11 mouse cellular contexts compared by ENCODE assay signal in genomic region chr15:7088691-7089090, GRCm38 (mm10). TPM values are rescaled to one million over a fixed set of nuclear protein-coding genes. Genes with fewer than 3 reads are reported as not detected.
A peak's percentile ranks its signal among the peaks of the same experiment; 100 is the strongest.
DNase-seq lines count a peak whose midpoint lies in the region; ATAC-seq and TF ChIP-seq lines count a peak whose summit lies in the region.
"Had no signal": no experiment of that assay in that cellular context is flagged by ENCODE, and none has a peak within 500 bp of the region (broad histone marks: within the 10 kb centered on the region; RNA-seq: fewer than 3 reads in every experiment).

No protein-coding gene starts in this region.

- TF ChIP-seq CTCF in liver, adult 2 months (IDR thresholded peaks at IDR 0.05; ENCODE audit: low read depth, low read length) = no peak
- no peak for TF ChIP-seq CTCF in cerebellum, adult 2 months (IDR thresholded peaks at IDR 0.05; ENCODE audit: borderline replicate concordance, insufficient read depth, low read depth, low read length)

- H3K27ac ChIP-seq in liver, adult 2 months (replicated peaks; ENCODE audit: insufficient read depth, low read depth, low read length) = peak overlapping the region; percentile 40
- no peak overlapping the region for H3K27ac ChIP-seq in heart, embryonic 15.5 days
- no peak overlapping the region for H3K27ac ChIP-seq in lung, embryonic 15.5 days
- no peak overlapping the region for H3K27ac ChIP-seq in cerebellum, adult 2 months (ENCODE audit: insufficient read depth, low read length)
- H3K27ac ChIP-seq: midbrain, embryonic 10.5 days had no signal

- no peaks in the 10 kb centered on the region for H3K36me3 ChIP-seq in liver, adult 2 months (ENCODE audit: control insufficient read depth, insufficient read depth, low read length)
- H3K36me3 ChIP-seq in heart, embryonic 15.5 days = no peaks in the 10 kb centered on the region
- no peaks in the 10 kb centered on the region for H3K36me3 ChIP-seq in lung, embryonic 15.5 days
- H3K36me3 ChIP-seq: midbrain, embryonic 10.5 days had no signal

- H3K4me2 ChIP-seq in heart, embryonic 15.5 days = no peak overlapping the region
- H3K4me2 ChIP-seq in lung, embryonic 15.5 days = no peak overlapping the region

- peak; percentile 34 for DNase-seq in liver, adult 2 months (ENCODE audit: extremely low read depth, low read depth, low spot score)
- no peak for DNase-seq in liver
- peak; percentile 78 for DNase-seq in retina, postnatal 1 day
- no peak for DNase-seq in cerebellum, adult 2 months
- no peak for DNase-seq in layer of hippocampus, postnatal 36 days
- DNase-seq in urinary bladder, postnatal 25 days (ENCODE audit: low spot score) = no peak
- DNase-seq: cerebellum, adult 11 months; kidney, postnatal 14 days had no signal

- WGBS in liver, adult 2 months = 66% methylated on average over 2 of the region's 2 CpGs
- 56% methylated on average over 2 of the region's 2 CpGs for WGBS in heart, embryonic 15.5 days
- WGBS in lung, embryonic 15.5 days = 60% methylated on average over 2 of the region's 2 CpGs
- WGBS in cerebellum, adult 2 months = 70% methylated on average over 2 of the region's 2 CpGs

- H3K79me2 ChIP-seq in liver, adult 2 months (ENCODE audit: control insufficient read depth, insufficient read depth, low read length) = no peaks in the 10 kb centered on the region

- no peaks in the 10 kb centered on the region for H3K27me3 ChIP-seq in liver, adult 2 months (ENCODE audit: control insufficient read depth, insufficient read depth, low read length)
- no peaks in the 10 kb centered on the region; the same call in 1 of the 2 replicates for H3K27me3 ChIP-seq in heart, embryonic 15.5 days
- no peaks in the 10 kb centered on the region; the same call in 1 of the 2 replicates for H3K27me3 ChIP-seq in lung, embryonic 15.5 days
- no peaks in the 10 kb centered on the region for H3K27me3 ChIP-seq in cerebellum, adult 2 months (ENCODE audit: control insufficient read depth, insufficient read depth, low read length)

- no peaks in the 10 kb centered on the region for H3K9me3 ChIP-seq in heart, embryonic 15.5 days (replicated peaks)
- no peaks in the 10 kb centered on the region for H3K9me3 ChIP-seq in lung, embryonic 15.5 days
- H3K9me3 ChIP-seq: midbrain, embryonic 10.5 days had no signal

- peak; percentile 64; the same call in 1 of the 2 replicates for ATAC-seq in heart, embryonic 15.5 days (replicated peaks; ENCODE audit: insufficient number of reproducible peaks, insufficient read depth, low FRiP score, low read depth)
- ATAC-seq in lung, embryonic 15.5 days (ENCODE audit: borderline replicate concordance, extremely low read depth, low FRiP score, low TSS enrichment) = peak; percentile 69; the same call in 1 of the 2 replicates

- no peak overlapping the region for H3K9ac ChIP-seq in liver, adult 2 months (ENCODE audit: low read depth, low read length)
- H3K9ac ChIP-seq in heart, embryonic 15.5 days = no peak overlapping the region
- H3K9ac ChIP-seq in lung, embryonic 15.5 days = no peak overlapping the region

- no peaks in the 10 kb centered on the region; the same call in 1 of the 2 replicates for H3K4me1 ChIP-seq in liver, adult 2 months (ENCODE audit: control insufficient read depth, insufficient read depth, low read length)
- peaks cover 25% of the 10 kb centered on the region for H3K4me1 ChIP-seq in heart, embryonic 15.5 days (replicated peaks)
- H3K4me1 ChIP-seq in lung, embryonic 15.5 days = 0 out of 2 replicates have a peak, but pooled peaks cover 2% of the 10 kb centered on the region
- no peaks in the 10 kb centered on the region for H3K4me1 ChIP-seq in cerebellum, adult 2 months (ENCODE audit: control insufficient read depth, insufficient read depth, low read length)

- TF ChIP-seq POLR2A in liver, adult 2 months (IDR thresholded peaks at IDR 0.05; ENCODE audit: extremely low read depth, insufficient read depth, low read length) = no peak
- no peak for TF ChIP-seq POLR2A in cerebellum, adult 2 months (IDR thresholded peaks at IDR 0.05; ENCODE audit: borderline replicate concordance, insufficient read depth, low read length)

- no peak overlapping the region for H3K4me3 ChIP-seq in liver, adult 2 months (ENCODE audit: insufficient read depth, low read depth, low read length)
- H3K4me3 ChIP-seq in heart, embryonic 15.5 days = no peak overlapping the region
- no peak overlapping the region for H3K4me3 ChIP-seq in lung, embryonic 15.5 days
- H3K4me3 ChIP-seq in cerebellum, adult 2 months (replicated peaks; ENCODE audit: insufficient read depth, low read depth, low read length) = no peak overlapping the region
- H3K4me3 ChIP-seq: midbrain, embryonic 10.5 days had no signal

RNA-seq across cellular contexts. Expression of gene Lifr, which starts 1.7 kb away (rescaled TPM):
- 386 and 431 TPM in 2 replicates for total RNA-seq in liver, adult 2 months (2014; rRNA removed)
- 134 and 159 TPM in 2 replicates for polyA plus RNA-seq in liver, adult 2 months (2012; rRNA removed)
- polyA plus RNA-seq in heart, embryonic 15.5 days (2015; fragmentation: Nextera tagmentation; extraction: Ambion mirVana) = 17.4 and 20.3 TPM in 2 replicates
- 22.7 and 24.1 TPM in 2 replicates for polyA plus RNA-seq in lung, embryonic 15.5 days (2015; fragmentation: Nextera tagmentation; extraction: Ambion mirVana)
- polyA plus RNA-seq in cerebellum, adult 2 months (2012; rRNA removed) = 18.7 and 19.9 TPM in 2 replicates
- total RNA-seq in layer of hippocampus, postnatal 36 days (2021) = 10 to 100 TPM; 56.6 to 60.9 TPM

Comparison
In these comparisons a context has a peak if more than half of its experiments do, and no peak if none do; other contexts are left out.
1. DNase-seq: peak in liver, adult 2 months (single experiment) and retina, postnatal 1 day (single experiment); none in liver (single experiment), cerebellum, adult 2 months (0 of 2), layer of hippocampus, postnatal 36 days (0 of 2) and urinary bladder, postnatal 25 days (single experiment).